Mouse (Mus musculus): ENCODE measurements around the gene Rsg1. TPM values are rescaled to one million over a fixed set of nuclear protein-coding genes. Genes with fewer than 3 reads are reported as not detected.

The Rsg1 gene
- polyA plus RNA-seq, 2 experiments, result 0.56 to 0.78 TPM

DNA sequence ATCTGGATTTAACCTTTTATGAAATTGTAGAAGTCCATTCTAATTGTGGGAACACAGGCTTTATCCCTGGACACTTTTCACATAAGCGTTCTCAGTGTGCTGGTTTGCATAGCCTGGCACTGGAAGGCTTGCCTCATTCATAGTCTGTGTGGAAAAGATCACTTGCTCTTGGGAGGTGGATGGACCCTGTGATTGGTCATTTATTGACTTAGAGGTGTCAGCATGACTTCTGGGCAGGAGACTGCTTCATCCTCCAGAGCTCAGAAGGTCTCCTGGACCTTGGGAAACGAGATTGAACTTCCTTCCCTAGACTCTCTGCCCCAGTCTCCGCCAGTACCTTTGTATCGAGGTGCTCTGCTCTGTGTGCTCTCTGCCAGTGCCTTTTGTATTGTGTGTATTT lies 29.3 kb upstream of the Rsg1 start:
- no peak overlapping the region for H3K27ac ChIP-seq
- ATAC-seq (ENCODE audit: insufficient read depth) (no peak), DNase-seq (ENCODE audit: low read depth in 3 of 3, low spot score in 3 of 3) (no peak)
- H3K4me2 ChIP-seq (ENCODE audit: low read depth), result no peak overlapping the region
- no peak for TF ChIP-seq CTCF (IDR thresholded peaks at IDR 0.05; ENCODE audit: low read depth)
- no peak for TF ChIP-seq EP300 (IDR thresholded peaks at IDR 0.05; ENCODE audit: low read depth)
- peaks cover 19% of the 10 kb centered on the region for H3K36me3 ChIP-seq (replicated peaks; ENCODE audit: control insufficient read depth, insufficient read depth, low read depth)
- no peaks in the 10 kb centered on the region for H3K9me3 ChIP-seq (ENCODE audit: control insufficient read depth, low read length)
- 78% methylated on average over 4 of the region's 4 CpGs for WGBS (ENCODE audit: insufficient replicate concordance)
- H3K4me3 ChIP-seq (ENCODE audit: insufficient read depth in 1 of 2, low read depth in 2 of 2, low read length in 2 of 2), result no peak overlapping the region
- peaks cover 2 to 6% of the 10 kb centered on the region in 2 experiments; a peak in 2 of 4 replicates for H3K4me1 ChIP-seq (replicated peaks; ENCODE audit: control insufficient read depth in 2 of 2, insufficient read depth in 2 of 2, low read length in 1 of 2)
- H3K27me3 ChIP-seq (ENCODE audit: control insufficient read depth, insufficient read depth, low read length), result no peaks in the 10 kb centered on the region
- no peak overlapping the region for H3K9ac ChIP-seq (replicated peaks)

DNA sequence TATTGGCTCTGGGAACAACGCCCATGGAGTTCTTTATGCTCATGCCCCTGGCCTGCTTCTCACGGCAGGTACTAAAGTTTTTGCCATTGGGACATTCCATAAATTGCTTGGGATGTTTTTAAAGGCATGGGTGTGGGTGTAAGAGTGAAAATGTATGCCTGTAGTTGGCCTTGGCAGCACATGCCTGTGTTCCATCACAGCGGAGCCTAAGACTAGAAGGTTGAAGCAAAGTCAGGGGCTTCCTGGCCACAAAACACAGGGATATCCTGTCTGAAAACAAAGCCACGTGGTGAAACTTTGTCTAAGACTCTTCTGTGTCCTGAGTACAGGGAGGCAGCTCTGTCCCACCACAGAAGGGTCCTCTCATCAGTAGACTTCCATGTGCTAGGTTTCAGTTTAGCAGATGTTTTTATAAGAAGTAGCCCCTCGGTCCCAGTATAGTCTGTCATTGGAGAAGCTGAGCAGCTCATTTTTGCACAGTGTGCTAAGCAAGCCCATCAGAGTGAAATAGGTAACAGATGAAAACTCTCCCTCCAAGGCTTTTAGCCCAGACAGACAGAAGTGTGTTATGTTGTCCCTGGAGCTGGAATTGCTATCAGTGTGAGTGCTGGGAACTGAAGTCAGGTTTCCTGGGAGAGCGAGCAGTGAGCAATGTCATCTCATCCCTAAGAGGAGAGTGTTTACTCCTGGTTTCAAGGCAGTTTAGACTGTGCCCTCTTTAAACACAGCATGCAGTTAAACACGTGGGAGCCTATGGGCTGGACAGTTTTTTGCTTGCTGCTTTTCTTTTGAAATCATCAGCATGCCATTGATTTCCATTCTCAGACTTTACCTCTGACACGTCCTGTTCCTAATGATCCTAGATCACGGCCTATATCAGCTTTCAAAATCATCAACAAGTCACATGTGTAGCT lies 26.6 kb upstream of the Rsg1 start:
- peaks cover 11% of the 10 kb centered on the region; the same call in 1 of the 2 replicates for H3K36me3 ChIP-seq (replicated peaks; ENCODE audit: control insufficient read depth, insufficient read depth, low read depth)
- peaks cover 2 to 6% of the 10 kb centered on the region in 2 experiments; a peak in 2 of 4 replicates for H3K4me1 ChIP-seq (replicated peaks; ENCODE audit: control insufficient read depth in 2 of 2, insufficient read depth in 2 of 2, low read length in 1 of 2)
- peak; percentile 40; the same call in 1 of the 2 replicates for ATAC-seq (ENCODE audit: insufficient read depth)
- H3K27me3 ChIP-seq (ENCODE audit: control insufficient read depth, insufficient read depth, low read length), result no peaks in the 10 kb centered on the region
- no peaks in the 10 kb centered on the region for H3K9me3 ChIP-seq (ENCODE audit: control insufficient read depth, low read length)
- 68% methylated on average over 9 of the region's 9 CpGs for WGBS (ENCODE audit: insufficient replicate concordance)
- H3K4me3 ChIP-seq (ENCODE audit: insufficient read depth in 1 of 2, low read depth in 2 of 2, low read length in 2 of 2), result no peak overlapping the region
- H3K27ac ChIP-seq, result no peak overlapping the region
- TF ChIP-seq CTCF (IDR thresholded peaks at IDR 0.05; ENCODE audit: low read depth) (no peak), EP300 (IDR thresholded peaks at IDR 0.05; ENCODE audit: low read depth) (no peak)
- no peak overlapping the region for H3K9ac ChIP-seq (replicated peaks)
- no peak overlapping the region for H3K4me2 ChIP-seq (ENCODE audit: low read depth)
- DNase-seq (ENCODE audit: low read depth in 3 of 3, low spot score in 3 of 3), result no peak

- DNase-seq (ENCODE audit: low read depth in 3 of 3, low spot score in 3 of 3), result no peak
- WGBS (ENCODE audit: insufficient replicate concordance), result 83% methylated on average over 7 of the region's 7 CpGs
- Histone ChIP-seq H3K4me2 (ENCODE audit: low read depth) (no peak overlapping the region), H3K4me3 (ENCODE audit: insufficient read depth in 1 of 2, low read depth in 2 of 2, low read length in 2 of 2) (no peak overlapping the region), H3K36me3 (replicated peaks; ENCODE audit: control insufficient read depth, insufficient read depth, low read depth) (peaks cover 18% of the 10 kb centered on the region; the same call in 1 of the 2 replicates), H3K9me3 (ENCODE audit: control insufficient read depth, low read length) (no peaks in the 10 kb centered on the region), H3K27ac (no peak overlapping the region), H3K9ac (replicated peaks) (no peak overlapping the region), H3K27me3 (ENCODE audit: control insufficient read depth, insufficient read depth, low read length) (no peaks in the 10 kb centered on the region), H3K4me1 (replicated peaks; ENCODE audit: control insufficient read depth in 2 of 2, insufficient read depth in 2 of 2, low read length in 1 of 2) (peaks cover under 1 to 2% of the 10 kb centered on the region in 2 experiments; a peak in 2 of 4 replicates)
- TF ChIP-seq CTCF (IDR thresholded peaks at IDR 0.05; ENCODE audit: low read depth) (no peak), EP300 (IDR thresholded peaks at IDR 0.05; ENCODE audit: low read depth) (no peak)
- ATAC-seq (ENCODE audit: insufficient read depth), result no peak
These were observed 22.5 kb upstream of the Rsg1 start for GRCm38 (mm10) chr4:141191294-141191693.

GRCm38 (mm10) chr4:141194553-141194952 lies 19.2 kb upstream of the Rsg1 start:
- Histone ChIP-seq H3K36me3 (replicated peaks; ENCODE audit: control insufficient read depth, insufficient read depth, low read depth) (peaks cover 41% of the 10 kb centered on the region), H3K27me3 (ENCODE audit: control insufficient read depth, insufficient read depth, low read length) (no peaks in the 10 kb centered on the region), H3K4me1 (replicated peaks; ENCODE audit: control insufficient read depth in 2 of 2, insufficient read depth in 2 of 2, low read length in 1 of 2) (no peaks in the 10 kb centered on the region), H3K4me2 (ENCODE audit: low read depth) (no peak overlapping the region), H3K4me3 (ENCODE audit: insufficient read depth in 1 of 2, low read depth in 2 of 2, low read length in 2 of 2) (no peak overlapping the region), H3K9ac (replicated peaks) (no peak overlapping the region), H3K27ac (no peak overlapping the region), H3K9me3 (ENCODE audit: control insufficient read depth, low read length) (no peaks in the 10 kb centered on the region)
- TF ChIP-seq CTCF (IDR thresholded peaks at IDR 0.05; ENCODE audit: low read depth) (no peak), EP300 (IDR thresholded peaks at IDR 0.05; ENCODE audit: low read depth) (no peak)
- ATAC-seq (ENCODE audit: insufficient read depth) (no peak), DNase-seq (ENCODE audit: low read depth in 3 of 3, low spot score in 3 of 3) (no peak)
- 87% methylated on average over 6 of the region's 6 CpGs for WGBS (ENCODE audit: insufficient replicate concordance)

DNA sequence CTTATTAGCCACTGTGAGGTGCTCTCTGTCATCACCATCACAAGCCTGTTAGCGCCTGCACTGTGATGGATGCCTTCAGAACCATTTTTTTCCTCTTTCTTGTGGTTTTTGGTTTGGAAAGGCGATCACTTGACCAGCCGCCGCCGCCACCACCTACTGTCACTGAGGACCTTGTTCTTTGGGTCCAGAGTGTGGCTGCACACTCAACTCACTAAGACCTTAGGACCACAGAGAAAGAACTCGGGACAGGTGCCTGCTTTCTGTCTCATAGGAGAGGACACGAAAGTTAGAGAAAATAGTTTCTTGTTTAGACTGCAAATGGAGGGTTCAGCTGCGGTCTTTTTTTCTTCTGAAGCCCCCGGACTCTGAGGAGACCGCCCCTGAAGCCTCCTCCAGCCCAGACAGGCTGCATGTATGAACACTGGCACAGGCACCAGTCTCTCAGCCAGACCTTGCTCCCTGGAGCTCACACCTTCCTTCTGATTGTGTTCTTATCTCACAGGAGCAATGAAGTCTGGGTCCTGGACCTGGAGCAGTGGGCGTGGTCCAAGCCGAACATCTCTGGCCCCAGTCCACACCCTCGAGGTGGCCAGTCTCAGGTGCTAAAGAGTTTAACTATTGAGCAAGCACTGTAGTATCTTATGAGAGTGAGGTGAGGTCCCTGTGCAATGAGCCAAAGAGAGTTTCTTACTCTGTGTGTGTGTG lies 16.6 kb upstream of the Rsg1 start:
- H3K4me3 ChIP-seq (ENCODE audit: insufficient read depth in 1 of 2, low read depth in 2 of 2, low read length in 2 of 2), result no peak overlapping the region
- H3K27me3 ChIP-seq (ENCODE audit: control insufficient read depth, insufficient read depth, low read length), result no peaks in the 10 kb centered on the region
- H3K36me3 ChIP-seq (replicated peaks; ENCODE audit: control insufficient read depth, insufficient read depth, low read depth), result peaks cover 50% of the 10 kb centered on the region
- no peak overlapping the region for H3K4me2 ChIP-seq (ENCODE audit: low read depth)
- no peaks in the 10 kb centered on the region for H3K4me1 ChIP-seq (replicated peaks; ENCODE audit: control insufficient read depth in 2 of 2, insufficient read depth in 2 of 2, low read length in 1 of 2)
- H3K9me3 ChIP-seq (ENCODE audit: control insufficient read depth, low read length), result no peaks in the 10 kb centered on the region
- ATAC-seq (ENCODE audit: insufficient read depth) (no peak), DNase-seq (ENCODE audit: low read depth in 3 of 3, low spot score in 3 of 3) (no peak)
- 76% methylated on average over 13 of the region's 13 CpGs for WGBS (ENCODE audit: insufficient replicate concordance)
- H3K27ac ChIP-seq, result no peak overlapping the region
- no peak overlapping the region for H3K9ac ChIP-seq (replicated peaks)
- TF ChIP-seq EP300 (IDR thresholded peaks at IDR 0.05; ENCODE audit: low read depth) (no peak), CTCF (IDR thresholded peaks at IDR 0.05; ENCODE audit: low read depth) (no peak)
